Mouse (Mus musculus): ENCODE results near the gene Mrm3.

The Mrm3 gene

GRCm38 (mm10) chr11:76288645-76289044, 45.1 kb downstream of the Mrm3 start:
- no peak for DNase-seq (ENCODE audit: low spot score in 2 of 2)

- DNase-seq (ENCODE audit: low spot score in 2 of 2), result no peak
These were observed 46.9 kb downstream of the Mrm3 start for GRCm38 (mm10) chr11:76290367-76290766.

- no peak for DNase-seq (ENCODE audit: low spot score in 2 of 2)
These were observed 48.4 kb downstream of the Mrm3 start for GRCm38 (mm10) chr11:76291960-76292359.

GRCm38 (mm10) chr11:76292398-76292797, 48.9 kb downstream of the Mrm3 start:
- DNase-seq (ENCODE audit: low spot score in 2 of 2), result no peak

GRCm38 (mm10) chr11:76292831-76293230, 49.3 kb downstream of the Mrm3 start:
- DNase-seq (ENCODE audit: low spot score in 2 of 2), result no peak

- no peak for DNase-seq (ENCODE audit: low spot score in 2 of 2)
These were observed 50.6 kb downstream of the Mrm3 start for GRCm38 (mm10) chr11:76294078-76294477.

GRCm38 (mm10) chr11:76294836-76295235, 51.3 kb downstream of the Mrm3 start:
- no peak for DNase-seq (ENCODE audit: low spot score in 2 of 2)

GRCm38 (mm10) chr11:76297252-76297651, 53.7 kb downstream of the Mrm3 start:
- no peak for DNase-seq (ENCODE audit: low spot score in 2 of 2)

GRCm38 (mm10) chr11:76298457-76299000, 55.0 kb downstream of the Mrm3 start:
- DNase-seq (ENCODE audit: low spot score in 2 of 2), result no peak

Measured in thymus, postnatal 10 days (tissue).